Mouse (Mus musculus): ENCODE data around the gene Slc17a9. TPM values are rescaled to one million over a fixed set of nuclear protein-coding genes. Genes with fewer than 3 reads are reported as not detected.
A peak's percentile ranks its signal among the peaks of the same experiment; 100 is the strongest.

Gene Slc17a9
- polyA plus RNA-seq, 1 experiment from 2014 or later = 1.5 TPM

DNA sequence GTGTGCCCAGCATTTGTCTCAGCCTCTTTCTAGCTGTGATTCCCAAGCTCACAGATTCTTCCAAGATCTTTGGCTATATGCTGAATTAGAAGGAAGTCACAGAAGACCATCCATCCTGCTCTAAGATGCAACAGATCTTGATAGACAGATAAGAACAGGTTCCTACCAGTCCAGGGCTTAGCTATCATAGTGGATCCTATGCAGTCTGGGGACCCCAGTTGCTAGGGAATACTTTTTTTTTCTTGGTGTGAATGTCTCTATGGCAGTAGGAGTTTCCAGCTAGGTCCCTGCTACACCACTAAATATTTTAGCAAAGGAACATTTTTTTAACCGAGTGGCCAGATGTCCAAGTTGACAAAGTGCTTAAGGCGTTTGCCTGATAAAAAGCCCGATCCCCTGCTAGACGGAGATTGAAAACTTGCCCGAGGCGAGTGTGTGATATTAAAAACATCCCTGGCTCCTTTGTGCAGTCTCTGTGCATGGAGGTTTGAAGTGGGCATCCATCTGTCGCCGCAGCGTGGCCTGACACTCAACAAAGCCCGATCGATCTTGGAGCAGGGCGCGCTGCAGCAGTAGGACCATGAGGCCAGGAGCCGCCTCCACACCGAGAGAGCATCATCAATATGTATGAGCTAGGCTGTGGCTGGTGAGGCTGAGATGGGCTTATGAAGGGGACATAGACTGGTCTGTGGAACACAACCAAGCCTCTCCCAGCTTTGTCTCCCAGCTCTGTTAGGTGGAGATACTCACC is 33.6 kb downstream of the Slc17a9 start:
- no peak for ATAC-seq (ENCODE audit: low read depth)
- Histone ChIP-seq H3K4me2 (ENCODE audit: low read depth, low read length) (no peak overlapping the region), H3K4me3 (ENCODE audit: low read length) (no peak overlapping the region), H3K27ac (ENCODE audit: low read length) (no peak overlapping the region), H3K9me3 (ENCODE audit: control insufficient read depth, low read length) (no peaks in the 10 kb centered on the region), H3K4me1 (replicated peaks; ENCODE audit: control insufficient read depth, insufficient read depth, low read length) (no peaks in the 10 kb centered on the region), H3K27me3 (ENCODE audit: control insufficient read depth, insufficient read depth, low read depth, low read length) (no peaks in the 10 kb centered on the region), H3K36me3 (ENCODE audit: control insufficient read depth, insufficient read depth, low read length) (no peaks in the 10 kb centered on the region), H3K9ac (ENCODE audit: low read length) (no peak overlapping the region)
- 45% methylated on average over 15 of the region's 15 CpGs for WGBS

DNA sequence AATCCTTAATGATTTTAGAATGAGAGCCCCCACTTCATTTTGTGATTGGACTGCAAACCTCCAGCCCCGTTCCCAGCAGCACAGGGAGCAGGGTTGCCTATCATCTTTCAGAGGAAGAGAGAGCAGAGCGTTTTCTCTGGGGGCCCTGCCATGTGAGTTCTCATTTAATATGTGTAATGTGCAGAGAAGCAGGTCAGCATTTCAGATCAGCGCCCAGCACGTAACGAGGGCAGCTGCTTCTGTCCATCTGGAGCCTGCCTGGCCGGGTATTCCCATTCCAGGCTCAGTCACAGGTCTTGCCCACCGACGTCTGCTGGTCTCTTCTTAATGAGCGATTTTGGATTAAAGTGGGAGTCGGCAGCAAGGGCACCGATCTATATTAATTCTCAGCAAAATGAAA is 39.9 kb downstream of the Slc17a9 start:
- no peaks in the 10 kb centered on the region for H3K9me3 ChIP-seq (ENCODE audit: control insufficient read depth, low read length)
- no peak for ATAC-seq (ENCODE audit: low read depth)
- H3K27ac ChIP-seq (ENCODE audit: low read length) = no peak overlapping the region
- H3K4me1 ChIP-seq (replicated peaks; ENCODE audit: control insufficient read depth, insufficient read depth, low read length) = no peaks in the 10 kb centered on the region
- no peak overlapping the region for H3K4me3 ChIP-seq (ENCODE audit: low read length)
- H3K9ac ChIP-seq (ENCODE audit: low read length) = no peak overlapping the region
- 76% methylated on average over 11 of the region's 11 CpGs for WGBS
- no peaks in the 10 kb centered on the region for H3K27me3 ChIP-seq (ENCODE audit: control insufficient read depth, insufficient read depth, low read depth, low read length)
- H3K36me3 ChIP-seq (ENCODE audit: control insufficient read depth, insufficient read depth, low read length) = no peaks in the 10 kb centered on the region
- H3K4me2 ChIP-seq (ENCODE audit: low read depth, low read length) = no peak overlapping the region

DNA sequence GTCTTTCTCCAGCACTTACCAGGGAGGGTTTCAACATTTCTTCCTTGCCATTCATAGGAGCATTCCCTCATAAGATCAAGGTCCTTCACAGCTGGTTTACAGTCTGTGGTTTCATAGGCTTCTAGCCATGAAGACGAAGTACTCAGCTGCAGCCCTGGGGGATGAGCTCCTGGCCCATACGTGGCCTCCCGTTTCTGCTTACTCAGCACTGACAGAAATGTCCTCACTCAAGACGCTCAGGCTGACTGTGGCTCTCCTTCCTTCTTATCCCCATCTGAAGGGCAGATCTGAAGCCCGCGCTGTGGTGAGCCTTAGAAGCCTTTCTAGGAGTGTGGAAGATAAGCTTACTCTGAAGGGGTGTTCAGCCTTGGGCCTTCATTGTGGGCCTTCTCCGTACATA is 40.6 kb downstream of the Slc17a9 start:
- Histone ChIP-seq H3K36me3 (ENCODE audit: control insufficient read depth, insufficient read depth, low read length) (no peaks in the 10 kb centered on the region), H3K4me2 (ENCODE audit: low read depth, low read length) (no peak overlapping the region), H3K4me1 (replicated peaks; ENCODE audit: control insufficient read depth, insufficient read depth, low read length) (no peaks in the 10 kb centered on the region), H3K4me3 (ENCODE audit: low read length) (no peak overlapping the region), H3K27me3 (ENCODE audit: control insufficient read depth, insufficient read depth, low read depth, low read length) (no peaks in the 10 kb centered on the region), H3K9me3 (ENCODE audit: control insufficient read depth, low read length) (no peaks in the 10 kb centered on the region), H3K9ac (ENCODE audit: low read length) (no peak overlapping the region), H3K27ac (ENCODE audit: low read length) (no peak overlapping the region)
- WGBS = 63% methylated on average over 7 of the region's 7 CpGs
- no peak for ATAC-seq (ENCODE audit: low read depth)

DNA sequence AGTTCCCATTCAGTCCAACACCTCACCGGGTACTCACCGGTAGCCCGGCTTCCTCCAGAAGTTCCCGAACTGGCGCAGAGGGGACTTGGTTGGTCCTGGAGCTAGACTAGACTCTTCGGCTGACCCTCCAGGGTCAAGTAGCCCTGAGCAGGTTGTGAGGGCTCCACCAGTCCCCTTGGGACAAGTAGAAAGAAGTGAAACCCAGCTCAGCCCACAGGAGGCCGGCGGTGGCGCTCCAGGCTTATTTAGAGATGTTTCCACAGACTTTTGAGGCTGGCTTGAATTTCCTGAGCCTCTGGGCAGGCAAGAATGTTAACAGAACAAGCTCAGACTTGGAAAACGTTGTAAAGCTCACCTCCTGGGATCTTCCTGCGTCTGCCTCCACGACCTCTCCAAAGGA is 50.2 kb downstream of the Slc17a9 start:
- Histone ChIP-seq H3K4me1 (replicated peaks; ENCODE audit: control insufficient read depth, insufficient read depth, low read length) (no peaks in the 10 kb centered on the region), H3K27ac (ENCODE audit: low read length) (no peak overlapping the region), H3K4me3 (ENCODE audit: low read length) (no peak overlapping the region), H3K36me3 (ENCODE audit: control insufficient read depth, insufficient read depth, low read length) (no peaks in the 10 kb centered on the region), H3K4me2 (ENCODE audit: low read depth, low read length) (no peak overlapping the region), H3K9ac (ENCODE audit: low read length) (no peak overlapping the region), H3K9me3 (ENCODE audit: control insufficient read depth, low read length) (no peaks in the 10 kb centered on the region), H3K27me3 (ENCODE audit: control insufficient read depth, insufficient read depth, low read depth, low read length) (peaks cover 66% of the 10 kb centered on the region)
- no peak for ATAC-seq (ENCODE audit: low read depth)
- WGBS = 4% methylated on average over 12 of the region's 12 CpGs

DNA sequence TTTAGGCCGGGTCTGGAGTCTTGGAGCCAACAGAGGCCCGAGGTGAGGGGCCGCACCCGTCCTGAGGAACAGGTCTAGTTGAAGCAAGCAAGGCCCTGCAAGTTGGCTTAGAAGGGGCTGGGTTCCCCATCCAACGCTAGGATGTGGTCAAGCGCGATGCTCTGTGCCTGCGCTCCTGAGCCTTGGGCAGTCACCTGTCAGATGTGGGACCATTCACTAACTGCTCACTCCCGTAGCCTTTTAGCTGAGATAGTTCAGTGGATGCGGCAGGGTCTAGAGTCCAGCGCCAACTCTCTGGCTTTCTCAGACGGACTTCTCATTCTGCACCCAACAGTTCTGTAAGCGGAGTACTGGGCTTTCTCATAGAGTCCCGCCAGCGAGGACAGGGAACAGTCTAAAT is 50.6 kb downstream of the Slc17a9 start:
- H3K27ac ChIP-seq (ENCODE audit: low read length) = no peak overlapping the region
- no peak overlapping the region for H3K4me2 ChIP-seq (ENCODE audit: low read depth, low read length)
- 4% methylated on average over 15 of the region's 15 CpGs for WGBS
- peaks cover 66% of the 10 kb centered on the region for H3K27me3 ChIP-seq (ENCODE audit: control insufficient read depth, insufficient read depth, low read depth, low read length)
- no peaks in the 10 kb centered on the region for H3K36me3 ChIP-seq (ENCODE audit: control insufficient read depth, insufficient read depth, low read length)
- ATAC-seq (ENCODE audit: low read depth) = no peak
- H3K9me3 ChIP-seq (ENCODE audit: control insufficient read depth, low read length) = no peaks in the 10 kb centered on the region
- no peaks in the 10 kb centered on the region for H3K4me1 ChIP-seq (replicated peaks; ENCODE audit: control insufficient read depth, insufficient read depth, low read length)
- no peak overlapping the region for H3K9ac ChIP-seq (ENCODE audit: low read length)
- H3K4me3 ChIP-seq (ENCODE audit: low read length) = no peak overlapping the region

DNA sequence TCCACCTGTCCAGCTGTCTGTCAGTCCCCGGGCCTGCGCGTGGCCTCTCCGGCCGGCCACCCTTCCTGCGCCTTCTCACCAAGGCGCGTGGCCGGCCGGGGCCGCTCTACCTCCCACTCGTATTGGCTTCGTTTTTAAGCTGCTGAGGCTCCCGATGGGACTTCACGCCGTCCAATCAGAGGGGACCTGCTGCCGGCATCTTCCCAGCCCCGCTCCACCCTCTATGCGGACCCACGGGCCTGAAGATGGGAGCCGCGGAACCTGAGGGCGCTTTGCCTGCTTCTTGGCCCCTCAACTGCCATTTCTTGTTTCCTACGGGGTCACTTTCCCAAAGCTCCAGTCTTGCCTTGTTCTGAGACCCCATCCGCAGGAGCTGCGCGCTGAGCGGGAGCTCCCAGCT is 51.7 kb downstream of the Slc17a9 start, which contains the start of gene Bhlhe23:
Bhlhe23 (minus strand) TSS at position 108 of the 400 bp plus-strand sequence.
- 0 out of 2 replicates have a peak within 1 kb of the TSS, but pooled peaks have one; percentile 18 for H3K4me3 ChIP-seq (ENCODE audit: low read length)
- H3K4me1 ChIP-seq (replicated peaks; ENCODE audit: control insufficient read depth, insufficient read depth, low read length) = no peaks in the 10 kb centered on the region
- H3K27me3 ChIP-seq (ENCODE audit: control insufficient read depth, insufficient read depth, low read depth, low read length) = peaks cover 67% of the 10 kb centered on the region
- H3K4me2 ChIP-seq (ENCODE audit: low read depth, low read length) = peak within 1 kb of the TSS; percentile 25; the same call in 1 of the 2 replicates
- H3K27ac ChIP-seq (ENCODE audit: low read length) = no peak within 1 kb of the TSS
- H3K36me3 ChIP-seq (ENCODE audit: control insufficient read depth, insufficient read depth, low read length) = no peaks in the 10 kb centered on the region
- 1% methylated on average over 28 of the region's 28 CpGs for WGBS
- no peak for ATAC-seq (ENCODE audit: low read depth)
- H3K9ac ChIP-seq (ENCODE audit: low read length) = no peak within 1 kb of the TSS
- H3K9me3 ChIP-seq (ENCODE audit: control insufficient read depth, low read length) = no peaks in the 10 kb centered on the region

- ATAC-seq (ENCODE audit: low read depth) = no peak
- H3K36me3 ChIP-seq (ENCODE audit: control insufficient read depth, insufficient read depth, low read length) = no peaks in the 10 kb centered on the region
- no peak overlapping the region for H3K4me3 ChIP-seq (ENCODE audit: low read length)
- no peak overlapping the region for H3K9ac ChIP-seq (ENCODE audit: low read length)
- H3K4me2 ChIP-seq (ENCODE audit: low read depth, low read length) = no peak overlapping the region
- 22% methylated on average over 12 of the region's 12 CpGs for WGBS
- no peaks in the 10 kb centered on the region for H3K4me1 ChIP-seq (replicated peaks; ENCODE audit: control insufficient read depth, insufficient read depth, low read length)
- peaks cover 53% of the 10 kb centered on the region for H3K27me3 ChIP-seq (ENCODE audit: control insufficient read depth, insufficient read depth, low read depth, low read length)
- no peaks in the 10 kb centered on the region for H3K9me3 ChIP-seq (ENCODE audit: control insufficient read depth, low read length)
- H3K27ac ChIP-seq (ENCODE audit: low read length) = no peak overlapping the region
These were observed 54.4 kb downstream of the Slc17a9 start for GRCm38 (mm10) chr2:180779226-180780104.

DNA sequence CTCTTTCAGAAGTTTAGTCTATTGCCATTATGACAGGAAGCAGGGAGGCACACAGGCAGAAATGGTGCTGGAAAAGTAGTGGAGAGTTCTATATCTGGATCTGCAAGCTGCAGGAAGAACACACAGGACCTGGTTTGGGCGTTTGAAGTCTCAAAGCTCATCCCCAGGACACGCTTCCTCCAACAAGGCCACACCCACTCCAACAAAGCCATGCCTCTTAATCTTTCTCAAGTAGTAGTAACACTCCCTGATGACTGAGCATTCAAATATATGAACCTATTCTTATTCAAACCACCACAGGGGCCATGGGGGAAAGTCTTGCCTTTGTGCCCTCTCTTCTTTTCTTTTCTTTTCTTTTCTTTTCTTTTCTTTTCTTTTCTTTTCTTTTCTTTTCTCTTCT is 55.2 kb downstream of the Slc17a9 start:
- Histone ChIP-seq H3K9ac (ENCODE audit: low read length) (no peak overlapping the region), H3K9me3 (ENCODE audit: control insufficient read depth, low read length) (no peaks in the 10 kb centered on the region), H3K27ac (ENCODE audit: low read length) (no peak overlapping the region), H3K4me2 (ENCODE audit: low read depth, low read length) (no peak overlapping the region), H3K27me3 (ENCODE audit: control insufficient read depth, insufficient read depth, low read depth, low read length) (peaks cover 48% of the 10 kb centered on the region), H3K4me1 (replicated peaks; ENCODE audit: control insufficient read depth, insufficient read depth, low read length) (no peaks in the 10 kb centered on the region), H3K36me3 (ENCODE audit: control insufficient read depth, insufficient read depth, low read length) (no peaks in the 10 kb centered on the region), H3K4me3 (ENCODE audit: low read length) (no peak overlapping the region)
- ATAC-seq (ENCODE audit: low read depth) = no peak
- WGBS = 3% methylated on average over 2 of the region's 2 CpGs

DNA sequence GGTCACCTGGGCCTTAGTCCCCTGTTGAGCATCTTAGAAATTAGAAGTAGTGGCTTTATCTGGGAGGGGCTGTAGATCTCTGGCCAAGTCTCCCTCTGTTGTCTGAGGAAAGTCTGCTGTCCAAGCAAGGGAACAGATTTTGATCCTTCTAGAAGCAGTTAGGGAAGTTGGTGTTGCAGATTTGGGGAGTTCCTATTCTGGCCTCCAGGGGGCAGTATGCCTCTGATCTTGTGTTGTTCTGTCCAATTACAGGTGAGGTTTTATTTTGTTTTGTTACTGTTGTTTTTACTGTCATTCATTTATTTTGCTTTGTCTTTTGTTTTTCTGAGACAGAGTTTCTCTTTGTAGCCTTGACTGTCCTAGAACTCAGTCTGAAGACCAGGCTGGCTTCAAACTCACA is 61.7 kb downstream of the Slc17a9 start:
- peaks cover 9% of the 10 kb centered on the region for H3K27me3 ChIP-seq (ENCODE audit: control insufficient read depth, insufficient read depth, low read depth, low read length)
- H3K4me3 ChIP-seq (ENCODE audit: low read length) = no peak overlapping the region
- no peak overlapping the region for H3K9ac ChIP-seq (ENCODE audit: low read length)
- H3K36me3 ChIP-seq (ENCODE audit: control insufficient read depth, insufficient read depth, low read length) = no peaks in the 10 kb centered on the region
- H3K9me3 ChIP-seq (ENCODE audit: control insufficient read depth, low read length) = no peaks in the 10 kb centered on the region
- no peak overlapping the region for H3K4me2 ChIP-seq (ENCODE audit: low read depth, low read length)
- H3K27ac ChIP-seq (ENCODE audit: low read length) = no peak overlapping the region
- ATAC-seq (ENCODE audit: low read depth) = no peak
- H3K4me1 ChIP-seq (replicated peaks; ENCODE audit: control insufficient read depth, insufficient read depth, low read length) = no peaks in the 10 kb centered on the region

Measured in lung, embryonic 16.5 days (tissue).